In the genomic region with DNA sequence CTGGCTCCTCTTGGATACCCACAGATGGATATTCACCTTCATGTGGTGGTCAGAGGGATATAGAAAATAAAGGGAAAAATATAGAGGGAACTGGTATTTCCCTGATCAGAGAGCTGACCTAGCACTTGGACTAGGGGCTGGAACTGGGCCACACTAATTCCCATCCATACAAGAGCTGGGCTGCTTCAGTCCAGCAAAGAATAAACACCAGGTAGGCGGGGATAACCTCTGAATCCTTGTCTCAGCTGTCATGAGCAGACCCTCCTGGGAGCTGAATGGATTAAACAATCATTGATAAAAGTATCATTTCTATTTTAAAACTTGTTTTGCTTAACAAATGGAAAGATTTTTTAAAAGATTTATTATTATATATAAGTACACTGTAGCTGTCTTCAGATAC, we compare ENCODE assay signal across 39 mouse cellular contexts. TPM values are rescaled to one million over a fixed set of nuclear protein-coding genes. Genes with fewer than 3 reads are reported as not detected.
"Had no signal": no experiment of that assay in that cellular context is flagged by ENCODE, and none has a peak within 500 bp of the region (broad histone marks: within the 10 kb centered on the region; RNA-seq: fewer than 3 reads in every experiment).

No protein-coding gene starts in this region.

- H3K27ac ChIP-seq: embryonic facial prominence, embryonic 10.5 days; embryonic facial prominence, embryonic 12.5 days; embryonic facial prominence, embryonic 13.5 days; embryonic facial prominence, embryonic 15.5 days; forebrain, embryonic 10.5 days; forebrain, embryonic 12.5 days; forebrain, embryonic 13.5 days; forebrain, embryonic 15.5 days; heart, adult 2 months; heart, embryonic 10.5 days had no signal

- ATAC-seq: forebrain, embryonic 13.5 days; forebrain, embryonic 14.5 days; forebrain, embryonic 15.5 days; forebrain, embryonic 16.5 days; forebrain, postnatal 0 days had no signal

- H3K4me2 ChIP-seq: embryonic facial prominence, embryonic 12.5 days; embryonic facial prominence, embryonic 13.5 days; embryonic facial prominence, embryonic 15.5 days; forebrain, embryonic 12.5 days; forebrain, embryonic 13.5 days; forebrain, embryonic 15.5 days had no signal

- H3K36me3 ChIP-seq: embryonic facial prominence, embryonic 10.5 days; embryonic facial prominence, embryonic 12.5 days; embryonic facial prominence, embryonic 13.5 days; embryonic facial prominence, embryonic 15.5 days; forebrain, embryonic 10.5 days; forebrain, embryonic 12.5 days; forebrain, embryonic 15.5 days; heart, embryonic 10.5 days had no signal

- H3K4me3 ChIP-seq: embryonic facial prominence, embryonic 10.5 days; embryonic facial prominence, embryonic 12.5 days; embryonic facial prominence, embryonic 13.5 days; embryonic facial prominence, embryonic 15.5 days; erythroblast, embryonic 14.5 days; forebrain, embryonic 10.5 days; forebrain, embryonic 12.5 days; forebrain, embryonic 13.5 days; forebrain, embryonic 15.5 days; heart, adult 2 months; heart, embryonic 10.5 days had no signal

- H3K9ac ChIP-seq: embryonic facial prominence, embryonic 12.5 days; embryonic facial prominence, embryonic 13.5 days; embryonic facial prominence, embryonic 15.5 days; forebrain, embryonic 12.5 days; forebrain, embryonic 13.5 days; forebrain, embryonic 15.5 days; forebrain, postnatal 0 days had no signal

- DNase-seq: cerebellum, adult 2 months; cerebellum, adult 8-10 months; cerebellum, adult 9-10 months; cerebellum, adult 9-11 months; cerebellum, postnatal 10 days; cerebellum, postnatal 14 days; cerebellum, postnatal 25 days; cerebellum, postnatal 36 days; embryo, embryonic 11 days; forebrain, postnatal 0 days; gastrocnemius, postnatal 10 days; gastrocnemius, postnatal 14 days; gastrocnemius, postnatal 25 days; gastrocnemius, postnatal 36 days; heart, adult 18-20 months; heart, adult 2 months had no signal

- H3K9me3 ChIP-seq: embryonic facial prominence, embryonic 10.5 days; embryonic facial prominence, embryonic 12.5 days; embryonic facial prominence, embryonic 13.5 days; embryonic facial prominence, embryonic 15.5 days; forebrain, embryonic 10.5 days; forebrain, embryonic 12.5 days; forebrain, embryonic 13.5 days; forebrain, embryonic 15.5 days; heart, embryonic 10.5 days had no signal

RNA-seq across cellular contexts. Expression of a gene that starts 3.2 kb away (rescaled TPM):
- total RNA-seq: common myeloid progenitor, adult 5-6 weeks; gastrocnemius, adult 8-10 months; gastrocnemius, postnatal 10 days; gastrocnemius, postnatal 14 days; gastrocnemius, postnatal 25 days; gastrocnemius, postnatal 36 days; gastrocnemius, postnatal 4 days; granulocyte monocyte progenitor cell, adult 5-6 weeks; heart, adult 18-20 months; heart, adult 2 months; heart, adult 8-10 months had no signal
- polyA plus RNA-seq: erythroblast, embryonic 14.5 days; gonadal fat pad, adult 2 months; heart, adult 2 months had no signal

RNA-seq across cellular contexts. Expression of a gene that starts 36.7 kb away (rescaled TPM):
- total RNA-seq: common myeloid progenitor, adult 5-6 weeks; forebrain, postnatal 0 days; gastrocnemius, adult 8-10 months; gastrocnemius, postnatal 10 days; gastrocnemius, postnatal 14 days; gastrocnemius, postnatal 25 days; gastrocnemius, postnatal 36 days; gastrocnemius, postnatal 4 days; granulocyte monocyte progenitor cell, adult 5-6 weeks; heart, adult 18-20 months; heart, adult 2 months; heart, adult 8-10 months had no signal
- polyA plus RNA-seq: cerebellum, adult 2 months; cortical plate, adult 2 months; embryonic facial prominence, embryonic 14.5 days; embryonic facial prominence, embryonic 15.5 days; erythroblast, embryonic 14.5 days; forebrain, embryonic 11.5 days; forebrain, embryonic 13.5 days; forebrain, embryonic 14.5 days; forebrain, embryonic 15.5 days; forebrain, embryonic 16.5 days; forebrain, postnatal 0 days; heart, adult 2 months had no signal

RNA-seq across cellular contexts. Expression of a gene that starts 39.5 kb away (rescaled TPM):
- total RNA-seq: common myeloid progenitor, adult 5-6 weeks; forebrain, postnatal 0 days; gastrocnemius, adult 8-10 months; gastrocnemius, postnatal 10 days; gastrocnemius, postnatal 14 days; gastrocnemius, postnatal 25 days; gastrocnemius, postnatal 36 days; gastrocnemius, postnatal 4 days; granulocyte monocyte progenitor cell, adult 5-6 weeks; heart, adult 18-20 months; heart, adult 2 months; heart, adult 8-10 months had no signal
- polyA plus RNA-seq: cerebellum, adult 2 months; cortical plate, adult 2 months; embryonic facial prominence, embryonic 10.5 days; embryonic facial prominence, embryonic 11.5 days; embryonic facial prominence, embryonic 12.5 days; embryonic facial prominence, embryonic 13.5 days; embryonic facial prominence, embryonic 14.5 days; embryonic facial prominence, embryonic 15.5 days; erythroblast, embryonic 14.5 days; forebrain, embryonic 10.5 days; forebrain, embryonic 11.5 days; forebrain, embryonic 12.5 days; forebrain, embryonic 13.5 days; forebrain, embryonic 14.5 days; forebrain, embryonic 15.5 days; forebrain, embryonic 16.5 days; forebrain, postnatal 0 days; frontal cortex, adult 2 months; gonadal fat pad, adult 2 months; heart, adult 2 months; heart, embryonic 10.5 days had no signal
